Mouse (Mus musculus) midbrain, embryonic 14.5 days (tissue): ENCODE measurements at regions not wholly inside any gene's neighbourhood (a gene's known extent, or its start where the extent isn't known, plus 50 kb on each side); places are given as distances from the start of the nearest gene placed in this dataset.

ENCODE experiments used
- ATAC-seq: fragments of 200-750 bp; cut with Nextera tagmentation; 2 replicates; pipeline ENCODE4 v1.8.0; 2017; ENCODE audit warnings: moderate number of reproducible peaks, moderate library complexity; ENCODE audit not compliant: low FRiP score, low TSS enrichment
- DNase-seq: peaks from one replicate; pipeline ENCODE4 v3.0.0-alpha.2; 2015
- H3K27ac ChIP-seq: fragments of 300-500 bp; sonication (generic); replicated peaks from 2 replicates; pipeline ENCODE4 v1.5.1; 2014; ENCODE audit warnings: mild to moderate bottlenecking, low read depth, low read length, moderate library complexity
- H3K27me3 ChIP-seq: fragments of 300-500 bp; sonication (generic); 2 replicates; pipeline ENCODE4 v1.6.1; 2014; ENCODE audit warnings: low read length, control low read depth, mixed read lengths; ENCODE audit not compliant: control insufficient read depth, insufficient read depth
- H3K36me3 ChIP-seq: fragments of 300-500 bp; sonication (generic); 2 replicates; pipeline ENCODE4 v1.6.1; 2014; ENCODE audit warnings: low read length, control low read depth; ENCODE audit not compliant: control insufficient read depth, insufficient read depth
- H3K4me1 ChIP-seq: fragments of 300-500 bp; sonication (generic); 2 replicates; pipeline ENCODE4 v1.6.1; 2014; ENCODE audit warnings: mild to moderate bottlenecking, antibody characterized with exemption, low read length, control low read depth; ENCODE audit not compliant: control insufficient read depth, insufficient read depth
- H3K4me2 ChIP-seq: fragments of 300-500 bp; sonication (generic); 2 replicates; pipeline ENCODE4 v1.6.1; 2014; ENCODE audit warnings: mild to moderate bottlenecking, low read length, moderate library complexity
- H3K4me3 ChIP-seq: fragments of 300-500 bp; sonication (generic); replicated peaks from 2 replicates; pipeline ENCODE4 v1.5.1; 2014; ENCODE audit warnings: low read depth, low read length
- H3K9ac ChIP-seq: fragments of 300-500 bp; sonication (generic); replicated peaks from 2 replicates; pipeline ENCODE4 v1.6.1; 2014; ENCODE audit warnings: mild to moderate bottlenecking, low read length, moderate library complexity
- H3K9me3 ChIP-seq: fragments of 300-500 bp; sonication (generic); 2 replicates; pipeline ENCODE4 v1.6.1; 2016; ENCODE audit warnings: low read length, control low read depth, mixed read lengths; ENCODE audit not compliant: control insufficient read depth
- WGBS: fragments of 180-500 bp; shearing (Covaris S2); extraction: QIAGEN DNeasy Blood & Tissue Kit; methylation state at CpG from one replicate; pipeline ENCODE4 v1.1.7; 2014; 5-methylcytosine and 5-hydroxymethylcytosine counted together

DNA sequence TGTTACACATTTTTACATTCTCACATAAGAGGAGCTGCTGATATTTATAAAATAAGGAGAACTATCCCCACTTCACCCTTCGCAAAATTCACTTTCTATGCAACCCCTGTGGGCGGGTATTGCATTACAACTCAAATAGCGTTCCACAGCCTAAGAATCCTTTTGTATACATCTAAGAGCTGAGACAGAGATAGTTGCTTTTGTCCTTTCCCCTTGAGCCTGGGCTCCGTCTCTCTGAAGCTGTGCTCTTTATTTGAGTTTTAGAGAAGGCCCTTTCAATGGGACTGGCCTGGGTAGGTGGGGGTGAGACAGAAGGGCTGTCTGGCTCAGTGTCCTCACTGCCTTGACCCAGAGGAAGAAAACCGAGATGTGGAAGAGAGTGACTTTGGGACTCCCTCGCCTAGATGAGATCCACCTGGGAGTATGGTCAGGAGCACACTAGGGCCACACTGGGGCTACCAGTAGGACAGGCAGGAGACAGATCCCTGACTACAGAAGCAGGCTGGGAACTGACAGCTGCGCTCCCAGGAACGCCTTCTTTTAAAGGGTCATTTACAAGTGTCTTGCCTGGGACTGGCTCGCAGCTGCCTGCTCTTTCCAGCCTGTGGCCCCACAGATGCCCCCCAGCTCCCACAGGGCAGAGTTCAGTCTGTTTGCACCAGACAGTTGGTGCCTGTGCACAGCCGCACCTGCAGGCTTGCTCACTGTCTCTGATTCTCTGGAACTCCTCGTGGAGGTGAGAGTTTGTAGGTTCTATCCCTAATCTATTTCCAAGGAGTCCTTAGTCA lies 204.5 kb upstream of the Pou3f3 start:
- Histone ChIP-seq H3K27me3 (no peaks in the 10 kb centered on the region), H3K4me2 (peak overlapping the region; percentile 63), H3K4me1 (peaks cover 16% of the 10 kb centered on the region), H3K9ac (peak overlapping the region; percentile 55; the same call in 1 of the 2 replicates), H3K27ac (peak overlapping the region; percentile 43; the same call in 1 of the 2 replicates), H3K36me3 (no peaks in the 10 kb centered on the region), H3K9me3 (no peaks in the 10 kb centered on the region), H3K4me3 (peak overlapping the region; percentile 31)
- WGBS, result 5% methylated on average over 11 of the region's 11 CpGs
- peak; percentile 67 for DNase-seq
- peak; percentile 80 for ATAC-seq

DNA sequence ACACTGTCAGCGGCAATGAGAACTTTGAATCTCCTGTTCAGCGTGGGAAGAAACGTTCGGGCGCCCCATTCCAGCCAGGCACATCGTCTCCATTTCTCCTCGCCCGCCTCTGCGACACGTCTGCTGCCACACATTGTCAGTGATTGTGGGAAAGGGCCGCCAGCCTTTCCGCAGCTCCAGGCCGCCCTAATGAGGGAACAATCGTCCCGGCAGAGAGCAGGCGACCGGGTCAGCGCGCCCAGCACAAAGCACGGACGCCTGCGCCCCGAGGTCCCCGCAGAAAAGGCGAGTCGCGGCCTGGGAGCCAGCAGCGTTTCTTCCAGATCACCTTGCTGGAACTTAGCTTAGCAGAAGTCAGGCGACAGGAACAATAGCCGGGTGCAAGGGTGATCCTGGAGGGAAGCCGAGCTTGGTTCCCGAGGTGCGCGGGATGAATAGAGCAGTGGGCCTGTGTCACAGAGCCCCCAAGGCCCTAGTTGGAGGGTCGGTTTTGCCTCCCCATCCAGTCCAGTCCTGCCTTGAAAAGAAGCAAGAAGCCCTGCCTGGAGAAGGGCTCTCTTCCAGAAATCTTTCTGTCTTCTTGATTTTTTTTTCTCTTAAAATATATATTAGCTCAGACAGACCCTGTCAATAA lies 203.8 kb upstream of the Pou3f3 start:
- peaks cover 16% of the 10 kb centered on the region for H3K4me1 ChIP-seq
- DNase-seq (peak; percentile 69), ATAC-seq (peak; percentile 57; the same call in 1 of the 2 replicates)
- H3K36me3 ChIP-seq, result no peaks in the 10 kb centered on the region
- peak overlapping the region; percentile 31 for H3K4me3 ChIP-seq
- H3K9ac ChIP-seq, result peak overlapping the region; percentile 55
- peak overlapping the region; percentile 63 for H3K4me2 ChIP-seq
- peak overlapping the region; percentile 43; the same call in 1 of the 2 replicates for H3K27ac ChIP-seq
- H3K9me3 ChIP-seq, result no peaks in the 10 kb centered on the region
- WGBS, result 2% methylated on average over 35 of the region's 35 CpGs
- H3K27me3 ChIP-seq, result no peaks in the 10 kb centered on the region

DNA sequence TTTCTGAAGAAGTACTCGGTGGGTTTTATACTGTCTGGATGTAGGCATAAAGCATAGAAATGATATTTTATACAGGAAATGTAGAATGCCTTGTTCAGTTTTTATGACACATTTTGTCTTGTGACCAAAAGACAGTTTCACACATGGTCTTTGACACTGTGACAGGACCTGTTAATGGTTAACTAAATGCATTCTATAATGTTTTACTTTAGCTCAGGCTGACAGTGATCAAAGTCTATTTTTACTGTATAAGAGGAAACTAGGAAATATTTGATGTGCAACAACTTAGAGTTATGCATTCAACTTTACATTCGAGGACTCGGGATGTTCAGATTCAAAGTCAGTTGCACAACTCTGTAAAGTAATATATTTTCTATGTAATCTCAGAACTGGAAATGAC lies 199.5 kb upstream of the Pou3f3 start:
- H3K27ac ChIP-seq, result no peak overlapping the region
- WGBS, result 94% methylated on average over 3 of the region's 3 CpGs

DNA sequence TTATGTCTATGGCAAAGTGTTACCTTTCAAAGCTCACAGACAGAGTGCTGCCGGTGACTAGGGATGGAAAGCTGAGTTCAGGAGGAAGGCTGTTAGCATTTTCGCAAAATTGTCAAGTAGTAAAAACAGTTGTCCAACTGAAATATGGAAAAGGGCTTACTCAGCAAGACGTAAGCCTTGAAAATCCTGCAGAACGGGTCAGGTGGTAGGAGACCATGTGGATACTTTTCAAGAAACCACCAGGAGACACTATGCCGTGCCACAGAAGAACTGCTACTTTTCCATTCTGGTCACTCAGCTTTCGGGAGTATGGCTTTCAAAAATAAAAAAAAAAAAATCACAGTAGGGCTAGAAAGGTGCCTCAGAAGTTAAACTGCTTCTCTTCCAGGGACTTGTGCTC lies 199.1 kb upstream of the Pou3f3 start:
- Histone ChIP-seq H3K27ac (no peak overlapping the region), H3K27me3 (no peaks in the 10 kb centered on the region), H3K4me2 (no peak overlapping the region), H3K9ac (no peak overlapping the region), H3K9me3 (no peaks in the 10 kb centered on the region), H3K4me3 (no peak overlapping the region), H3K4me1 (peaks cover 5% of the 10 kb centered on the region; the same call in 1 of the 2 replicates), H3K36me3 (no peaks in the 10 kb centered on the region)
- 86% methylated on average over 6 of the region's 6 CpGs for WGBS
- no peak for DNase-seq
- no peak for ATAC-seq

More for the DNA sequence above, 199.5 kb upstream of the Pou3f3 start:
- Histone ChIP-seq H3K4me2 (no peak overlapping the region), H3K4me3 (no peak overlapping the region), H3K27me3 (no peaks in the 10 kb centered on the region), H3K9me3 (no peaks in the 10 kb centered on the region), H3K9ac (no peak overlapping the region), H3K36me3 (no peaks in the 10 kb centered on the region), H3K4me1 (peaks cover 9% of the 10 kb centered on the region)
- ATAC-seq, result no peak
- DNase-seq, result no peak

DNA sequence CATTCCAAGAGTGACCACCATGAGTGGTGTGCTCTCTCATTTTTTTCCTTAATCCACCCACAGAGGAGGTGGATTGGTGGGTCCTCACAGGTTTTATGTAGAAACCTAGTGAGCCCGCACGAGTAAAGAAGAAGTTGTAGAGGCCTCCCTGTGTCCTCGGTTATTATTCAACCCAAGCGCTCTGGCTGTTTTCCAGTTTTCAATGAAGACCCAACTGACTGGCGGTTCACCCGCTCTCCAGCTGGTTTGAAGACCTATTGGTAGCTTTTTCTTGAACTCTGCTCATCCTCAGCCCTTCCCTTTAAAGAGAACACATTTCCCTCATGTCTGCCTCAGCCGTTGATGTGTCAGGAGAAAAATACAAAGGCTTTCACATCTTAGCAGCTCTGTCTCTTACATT lies 196.7 kb upstream of the Pou3f3 start:
- H3K27ac ChIP-seq, result no peak overlapping the region
- H3K9me3 ChIP-seq, result no peaks in the 10 kb centered on the region
- DNase-seq (no peak), ATAC-seq (no peak)
- no peak overlapping the region for H3K9ac ChIP-seq
- no peaks in the 10 kb centered on the region for H3K36me3 ChIP-seq
- 79% methylated on average over 7 of the region's 7 CpGs for WGBS
- no peaks in the 10 kb centered on the region for H3K4me1 ChIP-seq
- no peak overlapping the region for H3K4me2 ChIP-seq
- H3K4me3 ChIP-seq, result no peak overlapping the region
- no peaks in the 10 kb centered on the region for H3K27me3 ChIP-seq

DNA sequence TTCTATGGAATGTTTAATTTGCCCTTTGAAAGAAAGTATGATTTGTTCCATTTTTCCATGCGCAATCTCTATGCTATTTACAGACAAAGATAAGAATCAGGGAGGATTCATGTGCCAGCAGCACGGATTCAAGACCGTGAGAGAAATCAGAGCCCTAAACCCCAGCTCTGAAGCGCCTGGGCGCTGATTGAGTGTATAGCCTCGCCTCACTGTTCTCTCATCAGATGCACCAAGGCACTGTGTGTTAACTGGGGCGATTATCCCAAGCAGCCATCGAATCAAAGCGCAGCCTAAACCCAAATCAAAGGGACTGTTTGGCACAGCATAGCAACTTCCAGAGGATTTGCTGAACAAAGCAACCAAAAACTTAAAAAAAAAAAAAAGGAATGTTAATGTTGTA lies 191.1 kb upstream of the Pou3f3 start:
- ATAC-seq (no peak; the same call in 1 of the 2 replicates), DNase-seq (peak; percentile 50)
- Histone ChIP-seq H3K36me3 (no peaks in the 10 kb centered on the region), H3K27ac (no peak overlapping the region), H3K4me2 (no peak overlapping the region), H3K9ac (no peak overlapping the region), H3K4me3 (no peak overlapping the region), H3K4me1 (0 out of 2 replicates have a peak, but pooled peaks cover 4% of the 10 kb centered on the region), H3K27me3 (no peaks in the 10 kb centered on the region), H3K9me3 (no peaks in the 10 kb centered on the region)
- 31% methylated on average over 9 of the region's 9 CpGs for WGBS

DNA sequence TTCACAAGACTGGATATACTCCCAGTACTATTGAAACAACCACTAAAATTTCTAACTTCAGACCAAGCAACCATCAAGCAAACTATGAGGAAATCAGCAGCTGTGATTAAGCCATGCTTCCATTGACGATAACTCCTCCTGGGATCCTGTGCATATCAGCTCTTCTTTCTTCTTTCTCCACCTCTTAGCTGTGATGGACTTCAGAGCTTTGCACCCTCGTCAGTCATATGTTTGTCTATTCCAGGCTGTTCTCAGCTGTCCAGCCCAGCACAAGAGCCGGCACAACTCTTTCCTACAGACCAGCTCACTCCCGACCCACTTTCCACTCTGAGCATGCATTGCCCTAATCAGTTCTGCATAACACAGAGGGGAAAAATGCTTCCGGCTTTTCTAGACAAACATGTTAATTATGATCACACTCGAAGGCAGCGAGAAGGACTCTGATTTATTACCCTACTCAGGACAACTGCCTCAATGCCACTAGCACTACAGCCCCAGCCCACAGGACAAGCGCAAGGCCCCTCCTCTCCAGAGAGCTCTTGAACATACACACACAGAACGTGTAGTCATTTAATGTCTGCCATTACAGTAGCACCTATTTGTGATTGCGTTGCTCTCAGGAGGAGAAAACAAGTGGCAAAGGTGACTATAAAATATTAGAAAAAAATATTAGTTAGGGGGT lies 190.4 kb upstream of the Pou3f3 start:
- DNase-seq, result no peak
- H3K4me2 ChIP-seq, result no peak overlapping the region

DNA sequence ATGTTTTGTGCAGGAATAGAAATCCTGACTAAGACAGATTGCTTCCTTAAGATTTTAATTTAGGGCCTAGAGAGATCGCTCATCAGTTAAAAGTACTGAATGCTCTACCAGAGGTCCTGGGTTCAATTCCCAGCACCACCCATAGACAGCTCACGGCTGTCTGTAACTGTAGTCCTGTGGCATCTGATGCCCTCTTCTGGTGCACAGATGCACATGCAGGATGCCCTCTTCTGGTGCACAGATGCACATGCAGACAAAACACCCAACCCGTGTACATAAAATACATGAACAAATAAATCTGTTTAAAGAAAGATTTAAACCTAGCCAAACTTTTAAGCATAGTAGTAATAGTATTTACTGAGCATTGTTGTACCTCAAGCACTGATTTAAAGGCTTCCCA lies 181.2 kb upstream of the Pou3f3 start:
- no peak for DNase-seq
- ATAC-seq, result no peak
- Histone ChIP-seq H3K27me3 (no peaks in the 10 kb centered on the region), H3K9ac (no peak overlapping the region), H3K4me1 (no peaks in the 10 kb centered on the region), H3K4me3 (no peak overlapping the region), H3K27ac (no peak overlapping the region), H3K36me3 (no peaks in the 10 kb centered on the region), H3K9me3 (peaks cover 5% of the 10 kb centered on the region; the same call in 1 of the 2 replicates), H3K4me2 (no peak overlapping the region)
- 96% methylated on average over 3 of the region's 3 CpGs for WGBS

More for the DNA sequence above, 190.4 kb upstream of the Pou3f3 start:
- ATAC-seq, result no peak
- Histone ChIP-seq H3K9me3 (no peaks in the 10 kb centered on the region), H3K4me3 (no peak overlapping the region), H3K4me1 (0 out of 2 replicates have a peak, but pooled peaks cover 4% of the 10 kb centered on the region), H3K9ac (no peak overlapping the region), H3K36me3 (no peaks in the 10 kb centered on the region), H3K27me3 (no peaks in the 10 kb centered on the region), H3K27ac (no peak overlapping the region)
- 72% methylated on average over 10 of the region's 10 CpGs for WGBS
